Mouse (Mus musculus) liver, embryonic 16.5 days (tissue): ENCODE data around the gene Myl9. TPM values are rescaled to one million over a fixed set of nuclear protein-coding genes. Genes with fewer than 3 reads are reported as not detected.

Source experiments
- ATAC-seq: fragments of 200-750 bp; cut with Nextera tagmentation; 2 replicates; pipeline ENCODE4 v1.8.0; 2017; ENCODE audit warnings: low read depth, mild to moderate bottlenecking, moderate number of reproducible peaks, moderate library complexity
- H3K27ac ChIP-seq: fragments of 300-500 bp; sonication (generic); 2 replicates; pipeline ENCODE4 v1.5.1; 2014; ENCODE audit warnings: mild to moderate bottlenecking, low read length
- H3K27me3 ChIP-seq: fragments of 300-500 bp; sonication (generic); 2 replicates; pipeline ENCODE4 v1.6.1; 2014; ENCODE audit warnings: low read depth, low read length, mixed read lengths; ENCODE audit not compliant: control insufficient read depth, insufficient read depth
- H3K36me3 ChIP-seq: fragments of 300-500 bp; sonication (generic); 2 replicates; pipeline ENCODE4 v1.6.1; 2014; ENCODE audit warnings: mild to moderate bottlenecking; ENCODE audit not compliant: control insufficient read depth, insufficient read depth
- H3K4me1 ChIP-seq: fragments of 300-500 bp; sonication (generic); 2 replicates; pipeline ENCODE4 v1.6.1; 2014; ENCODE audit warnings: low read depth, low read length, mixed read lengths; ENCODE audit not compliant: control insufficient read depth
- H3K4me2 ChIP-seq: fragments of 300-500 bp; sonication (generic); 2 replicates; pipeline ENCODE4 v1.6.1; 2014; ENCODE audit warnings: low read depth, low read length, mixed read lengths
- H3K4me3 ChIP-seq: fragments of 300-500 bp; sonication (generic); 2 replicates; pipeline ENCODE4 v1.5.1; 2014; ENCODE audit warnings: low read depth, mild to moderate bottlenecking, low read length
- H3K9ac ChIP-seq: fragments of 300-500 bp; sonication (generic); 2 replicates; pipeline ENCODE4 v1.6.1; 2014; ENCODE audit warnings: low read depth, low read length
- H3K9me3 ChIP-seq: fragments of 300-500 bp; sonication (generic); replicated peaks from 2 replicates; pipeline ENCODE4 v1.6.1; 2016; ENCODE audit warnings: low read length; ENCODE audit not compliant: control insufficient read depth
- WGBS: fragments of 180-500 bp; shearing (Covaris S2); extraction: QIAGEN DNeasy Blood & Tissue Kit; methylation state at CpG from one replicate; pipeline ENCODE4 v1.1.7; 2014; ENCODE audit not compliant: insufficient replicate concordance; 5-methylcytosine and 5-hydroxymethylcytosine counted together
- polyA plus RNA-seq: library from polyadenylated mRNA; unstranded; fragments of >200 nt; fragmentation: Nextera tagmentation; extraction: Ambion mirVana; gene quantifications from 2 replicates; pipeline ENCODE4 v1.2.1, GENCODE M21; 2015

Gene Myl9
- polyA plus RNA-seq = 43.0 and 56.1 TPM in 2 replicates

DNA sequence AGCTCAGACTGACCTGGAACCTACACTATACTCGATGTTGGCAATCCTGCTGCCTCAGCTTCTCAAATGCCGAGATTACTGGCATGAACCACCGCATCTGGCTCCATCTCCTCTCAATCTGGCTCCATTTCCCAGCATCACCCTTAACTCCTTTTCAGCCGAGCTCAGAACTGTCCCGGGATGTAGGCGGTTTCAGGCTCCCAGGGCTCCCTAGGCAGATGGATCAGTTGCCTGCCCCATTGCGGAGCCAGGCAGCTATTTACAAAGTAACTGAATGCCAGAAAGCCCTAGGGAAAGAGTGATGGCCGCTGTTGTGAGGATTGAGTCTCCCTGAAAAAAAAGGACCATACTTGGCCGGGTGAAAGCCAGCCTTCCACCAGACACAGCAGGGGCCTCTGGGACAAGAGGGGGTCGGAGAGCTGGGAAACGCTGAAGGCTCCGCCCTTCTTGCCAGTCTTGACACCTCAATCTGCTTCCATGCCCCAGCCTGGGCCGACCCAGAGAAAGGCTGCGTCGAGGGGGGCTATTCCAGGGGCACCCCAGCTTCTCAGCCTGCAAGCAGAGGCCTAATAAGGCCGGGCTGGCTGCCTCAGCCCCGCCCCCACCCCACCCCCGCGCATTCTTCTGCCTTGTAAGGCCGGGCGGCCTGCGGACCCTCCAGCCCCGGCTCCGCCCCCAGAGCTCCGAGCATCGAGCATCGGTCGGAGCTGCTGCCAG lies at the start of gene Myl9:
Myl9 (plus strand) TSS at position 683 of the 717 bp plus-strand sequence.
- 14% methylated on average over 28 of the region's 28 CpGs for WGBS
- peak within 1 kb of the TSS; percentile 28 for H3K4me3 ChIP-seq
- peaks cover 8% of the 10 kb centered on the region for H3K27me3 ChIP-seq
- no peaks in the 10 kb centered on the region for H3K36me3 ChIP-seq
- H3K27ac ChIP-seq = peak within 1 kb of the TSS; percentile 12; the same call in 1 of the 2 replicates
- peak; percentile 47 for ATAC-seq
- H3K9ac ChIP-seq = peak within 1 kb of the TSS; percentile 12; the same call in 1 of the 2 replicates
- peaks cover 17% of the 10 kb centered on the region for H3K4me1 ChIP-seq
- H3K4me2 ChIP-seq = peak within 1 kb of the TSS; percentile 50
- no peaks in the 10 kb centered on the region for H3K9me3 ChIP-seq

DNA sequence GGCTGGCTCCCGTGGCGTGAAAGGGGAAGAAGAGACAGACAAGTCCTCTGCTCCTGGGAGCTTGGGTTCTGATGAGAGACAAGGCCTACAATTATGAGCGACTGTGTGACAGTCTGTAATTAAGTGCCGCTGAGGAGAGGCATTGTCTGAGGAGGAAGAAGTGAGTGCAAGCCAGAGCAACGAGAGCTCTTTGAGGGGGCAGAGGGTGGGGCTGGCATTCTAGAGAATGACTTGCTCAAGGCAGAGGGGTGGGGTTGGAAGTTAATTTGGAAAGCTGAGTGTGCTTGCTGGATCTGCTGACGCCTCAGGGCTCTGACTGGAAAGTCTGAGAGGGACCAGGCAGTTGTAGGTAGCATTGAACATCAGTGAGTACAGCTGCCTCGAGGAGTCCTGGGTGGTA lies 48.9 kb upstream of the Myl9 start:
- H3K9me3 ChIP-seq = no peaks in the 10 kb centered on the region
- H3K27ac ChIP-seq = no peak overlapping the region
- H3K4me2 ChIP-seq = no peak overlapping the region
- WGBS = 32% methylated on average over 7 of the region's 7 CpGs
- no peaks in the 10 kb centered on the region; the same call in 1 of the 2 replicates for H3K27me3 ChIP-seq
- no peaks in the 10 kb centered on the region for H3K36me3 ChIP-seq
- ATAC-seq = no peak
- peaks cover 33% of the 10 kb centered on the region for H3K4me1 ChIP-seq
- no peak overlapping the region for H3K4me3 ChIP-seq
- H3K9ac ChIP-seq = no peak overlapping the region

DNA sequence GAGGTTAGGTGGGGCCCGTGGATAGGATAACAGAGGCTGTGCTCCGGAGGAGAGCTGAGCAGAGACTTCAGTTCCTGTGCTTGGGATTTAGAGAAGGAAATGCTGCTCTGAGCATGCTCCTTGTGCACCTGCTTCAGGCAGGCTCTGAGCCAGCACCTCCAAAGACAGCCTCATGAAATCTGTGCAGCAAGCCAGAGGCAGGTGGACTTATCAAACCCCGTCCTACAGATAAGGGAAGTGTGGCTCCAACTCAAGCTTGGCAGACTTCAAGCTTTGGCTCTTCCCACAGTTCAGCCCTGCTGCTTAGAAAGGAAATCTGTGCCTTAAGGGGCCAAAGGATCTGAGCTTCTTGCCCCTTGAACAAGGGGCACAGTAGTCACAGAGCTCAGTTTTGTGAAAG lies 48.3 kb upstream of the Myl9 start:
- H3K4me3 ChIP-seq = no peak overlapping the region
- no peak overlapping the region for H3K4me2 ChIP-seq
- H3K9ac ChIP-seq = no peak overlapping the region
- WGBS = 49% methylated on average over 3 of the region's 3 CpGs
- H3K4me1 ChIP-seq = peaks cover 29% of the 10 kb centered on the region
- H3K27ac ChIP-seq = no peak overlapping the region
- H3K27me3 ChIP-seq = no peaks in the 10 kb centered on the region; the same call in 1 of the 2 replicates
- no peaks in the 10 kb centered on the region for H3K36me3 ChIP-seq
- no peaks in the 10 kb centered on the region for H3K9me3 ChIP-seq
- no peak for ATAC-seq

DNA sequence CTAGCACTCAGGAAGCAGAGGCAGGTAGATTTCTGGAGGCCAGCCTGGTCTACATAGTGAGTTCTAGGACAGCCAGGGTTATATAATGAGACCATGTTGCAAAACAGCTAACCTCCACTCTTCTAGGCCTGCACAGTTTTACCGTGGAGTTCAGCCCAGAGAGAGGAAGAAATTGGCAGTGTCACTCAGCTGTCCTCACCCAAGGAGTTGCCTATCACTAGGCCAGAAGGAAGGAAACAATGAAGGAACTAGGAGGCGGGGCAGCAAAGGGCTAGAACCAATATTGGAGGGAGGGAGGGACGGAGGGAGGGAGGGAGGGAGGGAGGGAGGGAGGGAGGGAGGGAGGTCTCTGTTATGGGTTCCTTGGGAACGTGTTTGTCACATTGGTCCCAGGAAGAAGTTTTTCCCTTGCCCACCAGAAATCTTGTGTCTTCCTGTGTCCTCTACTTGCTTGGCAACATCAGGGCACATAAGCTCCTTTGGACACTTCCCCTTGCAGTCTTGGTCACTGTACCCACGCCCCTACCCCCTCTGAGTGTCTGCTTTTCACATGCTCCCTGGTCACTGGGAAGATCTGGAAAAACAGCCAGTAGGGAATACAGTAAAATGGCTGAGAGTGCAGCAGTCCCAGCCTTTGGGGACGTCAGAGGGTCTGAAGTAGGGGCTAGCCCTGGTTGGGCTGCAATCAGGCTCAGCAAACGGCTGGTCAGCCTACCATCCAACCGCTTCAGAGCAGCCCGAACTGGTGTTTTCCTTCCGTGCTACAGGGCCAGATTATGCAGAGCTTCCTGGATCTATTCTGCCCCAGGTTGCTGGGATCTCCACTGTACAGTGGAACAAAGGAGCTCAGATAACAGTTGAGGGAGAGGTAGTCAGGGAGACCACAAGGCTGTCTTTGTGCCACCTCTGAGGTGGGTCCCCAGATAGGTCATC lies 45.4 kb upstream of the Myl9 start:
- H3K27me3 ChIP-seq = no peaks in the 10 kb centered on the region
- H3K9ac ChIP-seq = peak overlapping the region; percentile 38
- no peaks in the 10 kb centered on the region for H3K9me3 ChIP-seq
- H3K4me1 ChIP-seq = peaks cover 28% of the 10 kb centered on the region
- 14% methylated on average over 8 of the region's 10 CpGs for WGBS
- no peaks in the 10 kb centered on the region for H3K36me3 ChIP-seq
- ATAC-seq = peak; percentile 44
- H3K4me3 ChIP-seq = peak overlapping the region; percentile 56
- peak overlapping the region; percentile 54 for H3K4me2 ChIP-seq
- peak overlapping the region; percentile 40 for H3K27ac ChIP-seq

DNA sequence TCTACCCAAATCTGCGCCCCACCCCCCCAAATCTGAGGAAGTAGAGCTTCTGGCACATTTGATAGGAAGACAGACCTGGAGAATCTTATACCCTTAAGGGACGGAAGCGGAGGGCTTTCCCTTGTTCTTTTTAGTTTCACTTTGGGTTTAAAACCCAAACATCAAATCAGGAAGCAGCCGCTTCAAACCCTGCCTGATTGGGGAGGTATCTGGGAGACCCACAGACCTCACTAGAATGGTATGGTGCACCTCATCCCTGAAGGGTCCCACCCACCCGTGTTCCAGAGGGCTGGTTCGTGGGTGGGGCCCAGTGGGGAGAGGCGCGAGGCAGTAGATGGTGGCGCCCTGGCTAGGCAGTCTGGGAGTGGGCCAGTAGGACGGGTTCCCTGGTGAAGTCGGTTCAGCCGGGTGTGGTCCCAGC lies 44.7 kb upstream of the Myl9 start:
- 18% methylated on average over 12 of the region's 12 CpGs for WGBS
- Histone ChIP-seq H3K27me3 (no peaks in the 10 kb centered on the region), H3K4me1 (peaks cover 25% of the 10 kb centered on the region), H3K36me3 (no peaks in the 10 kb centered on the region), H3K9ac (peak overlapping the region; percentile 38), H3K27ac (peak overlapping the region; percentile 40), H3K4me3 (peak overlapping the region; percentile 56), H3K9me3 (no peaks in the 10 kb centered on the region), H3K4me2 (peak overlapping the region; percentile 54)
- peak; percentile 35 for ATAC-seq

DNA sequence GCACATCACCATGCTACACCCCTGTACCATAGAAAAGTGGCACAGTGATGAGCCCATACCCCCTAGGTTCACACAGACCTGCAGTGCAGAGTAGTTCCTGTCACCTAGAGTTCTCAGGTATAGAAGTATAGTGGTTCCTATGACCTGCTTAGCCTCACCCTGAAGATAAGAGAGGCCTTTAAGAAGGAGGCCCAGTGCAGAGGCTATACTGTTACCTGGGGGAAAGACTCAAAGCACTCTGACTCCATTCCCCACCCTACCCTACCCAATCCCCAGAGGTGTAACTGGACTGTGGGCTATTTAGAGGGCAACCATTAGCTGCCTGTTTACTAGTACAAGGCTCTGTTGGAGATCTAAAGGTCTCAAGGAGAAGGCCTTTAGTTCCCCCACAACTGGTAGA lies 43.6 kb upstream of the Myl9 start:
- no peak for ATAC-seq
- Histone ChIP-seq H3K27ac (no peak overlapping the region), H3K4me1 (peaks cover 16% of the 10 kb centered on the region), H3K4me2 (no peak overlapping the region), H3K27me3 (no peaks in the 10 kb centered on the region), H3K36me3 (no peaks in the 10 kb centered on the region), H3K9ac (no peak overlapping the region), H3K4me3 (no peak overlapping the region), H3K9me3 (no peaks in the 10 kb centered on the region)

DNA sequence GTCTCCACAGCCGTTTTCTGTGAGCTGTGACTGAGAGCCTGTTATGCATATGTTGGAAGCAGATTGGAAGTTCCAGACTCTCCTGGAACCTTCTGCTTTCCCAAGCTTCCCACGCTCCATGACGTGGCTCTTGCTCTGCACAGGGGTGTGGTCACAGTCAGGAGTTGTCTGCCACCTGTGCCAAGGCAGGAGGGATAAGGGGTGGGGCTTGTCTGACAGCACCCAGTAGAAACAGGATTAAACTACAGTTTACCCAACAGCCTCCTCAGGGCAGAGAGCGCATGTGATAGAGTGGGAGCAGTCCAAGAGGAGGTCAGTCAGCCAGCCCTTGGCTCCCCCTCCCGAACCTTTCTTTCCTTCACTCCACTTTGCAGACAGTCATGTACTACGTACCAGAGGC lies 43.1 kb upstream of the Myl9 start:
- ATAC-seq = peak; percentile 40
- Histone ChIP-seq H3K4me1 (peaks cover 16% of the 10 kb centered on the region), H3K27me3 (no peaks in the 10 kb centered on the region), H3K9me3 (no peaks in the 10 kb centered on the region), H3K36me3 (no peaks in the 10 kb centered on the region), H3K9ac (no peak overlapping the region), H3K4me3 (no peak overlapping the region), H3K27ac (no peak overlapping the region), H3K4me2 (no peak overlapping the region)
- WGBS = 59% methylated on average over 6 of the region's 6 CpGs

DNA sequence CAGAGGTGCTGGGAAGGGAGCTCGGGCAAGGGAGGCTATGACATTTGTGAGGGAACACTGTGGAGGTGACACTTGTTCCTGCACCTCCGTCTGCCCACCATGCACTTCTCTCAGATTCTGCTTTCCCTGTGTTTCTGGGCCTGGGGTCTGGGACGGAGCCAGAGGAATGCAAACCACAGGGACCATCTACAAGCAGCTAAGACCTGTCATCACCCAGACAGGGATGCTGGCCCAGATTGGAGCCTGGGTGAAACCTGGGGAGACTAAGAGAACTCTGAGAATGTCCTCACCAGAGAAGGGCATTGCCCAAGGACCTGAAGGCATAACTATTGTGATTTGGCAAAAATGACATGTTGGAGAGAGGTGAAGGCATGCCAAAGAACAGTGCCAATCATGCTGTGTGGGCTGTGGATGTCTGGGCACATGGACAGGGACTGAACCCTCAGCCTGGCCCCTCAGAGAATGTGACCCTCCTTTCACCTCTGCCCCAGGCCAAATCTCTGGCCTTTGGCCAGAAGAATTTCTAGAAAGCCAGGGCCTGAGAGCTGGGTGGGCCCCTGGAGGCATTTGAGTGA lies 39.4 kb upstream of the Myl9 start:
- no peak overlapping the region for H3K4me3 ChIP-seq
- no peaks in the 10 kb centered on the region for H3K27me3 ChIP-seq
- no peak overlapping the region for H3K9ac ChIP-seq
- no peak overlapping the region for H3K27ac ChIP-seq
- no peaks in the 10 kb centered on the region for H3K9me3 ChIP-seq
- H3K4me2 ChIP-seq = no peak overlapping the region
- H3K4me1 ChIP-seq = peaks cover 7% of the 10 kb centered on the region
- 69% methylated on average over 3 of the region's 3 CpGs for WGBS
- no peak for ATAC-seq
- H3K36me3 ChIP-seq = no peaks in the 10 kb centered on the region
